Mouse (Mus musculus) right cerebral cortex, adult 18-20 months (tissue): ENCODE measurements around the gene Cep19.

ENCODE experiments used
- DNase-seq: peaks from one replicate; pipeline ENCODE4 v3.0.0; 2022; ENCODE audit warnings: mixed read lengths

Gene Cep19

DNA sequence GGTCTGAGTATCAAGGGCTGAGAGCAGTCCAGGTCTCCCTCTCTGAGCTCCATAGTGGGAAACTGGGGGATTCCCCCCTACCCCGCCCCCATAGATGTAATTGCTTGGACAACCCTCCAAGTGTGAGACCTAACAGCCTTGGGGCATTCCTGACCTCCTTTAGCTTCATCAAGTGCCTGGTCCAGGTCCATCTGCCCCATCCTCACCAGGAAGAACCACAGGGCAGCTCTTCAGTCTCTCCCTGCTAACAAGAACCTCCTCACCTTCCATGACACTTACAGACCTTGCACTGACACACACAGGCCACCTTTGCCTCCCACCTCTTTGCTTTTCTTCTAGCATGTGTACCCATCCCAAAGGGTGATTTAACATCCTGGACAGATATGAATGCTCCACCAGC is 54.4 kb downstream of the Cep19 start:
- DNase-seq: no peak

DNA sequence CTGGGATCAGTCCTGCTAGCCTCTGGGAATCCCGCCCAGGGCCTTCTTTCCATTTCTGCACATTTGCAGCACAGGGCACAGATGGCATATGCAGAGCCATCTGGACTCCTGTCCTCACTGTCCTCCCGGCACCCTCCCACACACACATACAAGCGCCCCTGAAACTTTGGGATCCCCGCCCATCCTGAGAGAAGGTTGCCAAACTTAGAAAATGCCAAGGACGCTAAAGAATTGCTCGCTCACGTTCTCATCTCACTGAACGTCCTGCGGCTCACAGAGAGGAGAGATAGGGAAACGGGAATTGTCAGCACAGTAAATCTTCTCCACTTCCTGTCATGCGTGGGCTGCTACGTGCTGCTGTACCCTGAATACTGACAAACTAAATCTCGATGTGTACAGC is 54.8 kb downstream of the Cep19 start:
- peak; percentile 86 for DNase-seq

DNA sequence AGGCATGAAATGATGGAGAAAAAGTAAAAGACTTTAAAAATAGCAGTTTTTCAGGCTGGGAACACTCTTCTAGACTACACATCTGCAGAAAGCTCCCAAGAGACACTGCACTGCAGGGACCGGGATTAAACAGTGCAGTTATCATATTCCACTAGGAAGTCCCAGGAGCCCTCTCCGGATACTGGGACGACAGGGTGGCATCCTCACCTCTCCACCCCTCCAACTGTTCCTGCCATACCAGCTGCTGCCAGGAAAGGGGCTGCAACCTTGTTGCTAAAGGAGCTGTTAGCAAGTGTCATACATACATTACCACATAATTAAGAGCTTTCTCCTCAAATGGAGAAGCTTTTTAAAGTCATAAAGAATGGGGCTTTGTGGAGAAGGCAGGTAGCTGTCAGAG is 57.1 kb downstream of the Cep19 start:
- peak; percentile 31 for DNase-seq

DNA sequence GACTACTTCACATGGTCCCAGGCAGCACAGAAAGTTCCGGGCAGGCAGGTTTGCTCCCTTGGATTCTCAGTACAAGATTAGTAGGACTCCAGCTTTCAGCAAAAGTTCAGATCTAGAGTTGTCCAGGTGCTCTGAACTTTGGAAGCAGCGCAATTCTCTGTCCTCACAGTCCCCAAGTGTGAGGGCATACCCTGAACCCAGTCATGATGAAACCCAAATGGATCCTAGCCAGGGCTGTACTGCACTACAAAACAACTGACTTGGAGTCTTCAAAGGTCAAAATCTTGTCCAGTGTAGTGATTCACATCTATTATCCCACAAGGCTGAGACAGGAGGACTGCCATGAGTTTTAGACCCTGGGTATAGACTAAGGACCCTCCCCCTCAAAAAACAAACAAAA is 57.8 kb downstream of the Cep19 start:
- DNase-seq: no peak
